Mouse (Mus musculus) G1E-ER4 (cell line): ENCODE measurements around the gene Ddx25. TPM values are rescaled to one million over a fixed set of nuclear protein-coding genes. Genes with fewer than 3 reads are reported as not detected.

Experiments used
- GATA1 ChIP-seq: IDR thresholded peaks from one replicate; pipeline ENCODE4 v1.8.0; 2012; ENCODE audit warnings: low read length, inconsistent platforms
- polyA plus RNA-seq: library from polyadenylated mRNA; stranded (reverse); fragments of >175 nt; gene quantifications from 2 replicates; pipeline ENCODE4 v1.2.3, GENCODE M21; 2012

Gene Ddx25
- polyA plus RNA-seq = not detected in 2 replicates

DNA sequence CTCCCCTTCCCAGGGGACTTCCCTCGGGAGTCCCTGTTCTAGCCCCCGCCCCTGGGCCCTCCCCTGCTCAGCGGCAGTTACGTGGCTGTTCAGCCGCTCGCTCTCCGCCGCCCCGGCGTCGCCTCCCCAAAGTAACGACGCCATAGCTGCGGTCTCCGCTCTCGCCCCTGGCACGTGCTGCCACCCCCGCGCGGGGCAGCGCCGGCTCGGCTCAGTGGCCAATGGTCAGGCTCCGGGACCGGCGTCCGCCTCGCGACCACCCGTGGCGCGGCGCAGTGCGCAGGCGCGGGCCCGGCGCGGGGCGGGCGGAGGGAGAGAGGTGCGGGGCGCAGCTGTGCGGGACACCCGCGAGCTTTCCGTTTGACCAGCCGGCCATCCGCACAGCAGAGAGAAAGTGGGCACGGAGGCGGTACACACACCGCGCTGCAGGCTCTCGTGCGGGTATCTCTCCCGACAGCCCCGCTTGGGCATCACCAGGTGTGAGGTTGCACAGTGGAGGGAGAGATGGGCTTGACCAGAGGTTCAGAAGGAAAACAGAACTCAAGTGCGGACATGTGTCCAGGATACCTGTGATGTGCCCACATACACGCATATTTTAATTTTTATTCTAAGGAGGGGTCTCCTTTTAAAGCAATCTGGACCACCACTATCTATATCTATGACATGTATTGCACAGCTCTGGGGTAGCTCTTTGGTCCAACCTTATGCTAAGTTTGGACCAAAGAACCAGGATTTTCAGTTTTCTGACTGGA lies at the start of gene Ddx25, which contains the start of gene Pus3:
TSS of gene Ddx25 (minus strand) at position 272 of the 752 bp plus-strand sequence.
TSS of gene Pus3 (plus strand) at position 339 of the 752 bp plus-strand sequence.
- TF ChIP-seq GATA1 = no peak

DNA sequence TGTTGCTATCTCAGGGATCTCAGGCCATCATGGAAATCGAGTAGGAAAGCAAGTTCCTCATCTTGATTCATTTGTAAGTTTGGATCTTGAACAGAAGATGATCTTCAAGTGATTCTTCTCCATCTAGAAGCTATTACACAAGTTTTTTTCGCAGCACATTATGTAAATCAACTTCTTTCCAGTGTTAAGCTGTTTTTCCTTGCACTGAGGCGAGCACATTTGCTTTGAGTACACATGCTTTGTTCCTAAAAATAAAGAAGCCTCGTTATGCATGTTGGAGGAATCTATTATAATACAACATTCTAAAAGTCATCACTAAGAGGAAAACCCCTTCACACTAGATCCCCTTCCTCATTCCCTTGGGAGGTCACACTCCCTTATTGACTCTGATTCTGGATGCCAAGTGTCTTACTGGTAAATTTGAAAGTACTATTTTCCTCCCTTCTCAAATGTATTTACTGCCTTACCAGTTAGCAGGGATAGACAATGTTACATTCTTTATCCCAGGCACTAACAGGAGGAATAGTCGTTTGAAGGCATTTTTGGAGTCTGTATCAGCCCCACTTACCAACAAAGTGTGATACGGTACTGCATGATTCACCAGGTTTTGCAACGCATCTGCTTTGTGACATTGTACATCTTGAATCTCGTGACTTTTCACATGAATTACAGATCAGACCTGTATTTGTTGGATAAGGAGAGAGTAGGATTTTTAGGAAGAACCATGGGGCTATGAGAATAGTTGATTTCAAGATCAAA lies 49.5 kb upstream of the Ddx25 start:
- no peak for TF ChIP-seq GATA1

DNA sequence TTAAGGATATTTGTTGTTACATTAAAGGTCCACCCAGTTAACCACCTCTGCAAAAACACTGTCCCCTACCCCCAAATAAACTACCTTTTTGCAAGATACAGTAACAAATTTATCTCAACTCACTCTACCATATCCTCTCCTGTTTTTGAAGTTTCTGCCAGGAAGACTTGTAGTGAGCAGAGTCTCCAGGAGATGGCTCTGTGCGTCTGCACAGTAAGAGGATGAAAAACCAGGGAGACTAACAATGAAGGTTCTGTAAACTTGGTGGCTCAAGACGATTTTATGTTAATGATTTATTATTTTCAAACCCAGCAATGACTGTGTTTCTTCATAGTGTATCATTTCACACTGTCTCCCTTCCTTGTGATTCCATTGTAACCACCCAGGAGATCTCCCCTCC lies 34.6 kb upstream of the Ddx25 start:
- no peak for TF ChIP-seq GATA1

DNA sequence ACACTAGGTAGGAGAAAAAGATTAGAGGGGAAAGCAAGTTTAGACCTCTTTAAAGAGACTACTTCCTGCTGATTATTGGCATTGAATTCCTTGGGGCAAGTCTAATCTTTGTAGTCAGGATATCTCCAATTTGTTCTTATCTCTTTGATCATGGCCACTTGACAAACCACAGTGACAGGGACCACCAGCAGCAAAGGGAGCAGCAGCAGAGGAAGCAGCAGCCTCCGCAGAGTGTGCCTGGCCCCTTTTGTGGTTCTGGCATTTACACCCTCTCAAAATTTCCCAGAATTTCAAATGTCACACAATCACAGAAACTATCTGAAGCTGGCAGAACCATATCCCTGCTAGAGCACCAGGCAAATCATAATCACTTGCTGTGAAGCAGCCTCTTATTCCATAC lies 29.3 kb upstream of the Ddx25 start:
- TF ChIP-seq GATA1 = no peak

DNA sequence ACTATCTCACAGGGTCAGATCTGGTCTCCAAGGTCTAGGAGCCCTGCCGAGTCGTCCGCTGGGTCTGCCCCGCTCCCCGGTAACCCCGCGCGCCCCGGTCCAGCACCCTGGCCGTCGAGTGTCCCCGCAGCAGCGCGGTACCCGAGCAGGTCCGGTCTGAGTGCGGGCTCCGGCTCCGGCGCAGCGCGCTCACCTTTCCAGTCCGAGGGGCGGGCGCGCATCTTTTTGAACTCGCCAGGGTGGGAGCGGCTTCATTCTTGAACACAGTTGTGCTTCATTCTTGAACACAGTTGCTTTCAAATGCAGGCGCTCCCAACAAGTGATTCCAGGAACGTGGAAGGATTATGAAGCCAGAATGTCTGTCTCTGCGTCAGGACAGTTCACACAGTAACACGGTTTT lies 16.1 kb upstream of the Ddx25 start:
- TF ChIP-seq GATA1 = no peak

DNA sequence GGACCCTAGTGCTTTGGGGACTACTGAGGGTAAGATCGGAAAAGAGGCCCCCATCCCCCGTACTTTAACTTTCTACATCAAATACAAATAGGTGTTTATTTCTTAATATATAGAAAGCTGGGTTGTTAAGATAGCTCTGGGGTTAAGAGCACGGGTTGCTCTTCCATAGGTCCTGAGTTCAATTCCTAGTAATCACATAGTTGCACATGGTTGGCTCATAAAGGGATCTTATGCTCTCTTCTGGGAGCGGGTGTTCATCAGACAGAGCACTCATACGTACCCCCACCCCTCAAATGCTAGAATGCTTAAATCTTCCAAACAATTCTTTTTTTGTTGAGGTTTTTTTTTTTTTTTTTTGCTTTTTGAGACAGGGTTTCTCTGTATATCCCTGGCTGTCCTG lies 12.3 kb upstream of the Ddx25 start:
- no peak for TF ChIP-seq GATA1

DNA sequence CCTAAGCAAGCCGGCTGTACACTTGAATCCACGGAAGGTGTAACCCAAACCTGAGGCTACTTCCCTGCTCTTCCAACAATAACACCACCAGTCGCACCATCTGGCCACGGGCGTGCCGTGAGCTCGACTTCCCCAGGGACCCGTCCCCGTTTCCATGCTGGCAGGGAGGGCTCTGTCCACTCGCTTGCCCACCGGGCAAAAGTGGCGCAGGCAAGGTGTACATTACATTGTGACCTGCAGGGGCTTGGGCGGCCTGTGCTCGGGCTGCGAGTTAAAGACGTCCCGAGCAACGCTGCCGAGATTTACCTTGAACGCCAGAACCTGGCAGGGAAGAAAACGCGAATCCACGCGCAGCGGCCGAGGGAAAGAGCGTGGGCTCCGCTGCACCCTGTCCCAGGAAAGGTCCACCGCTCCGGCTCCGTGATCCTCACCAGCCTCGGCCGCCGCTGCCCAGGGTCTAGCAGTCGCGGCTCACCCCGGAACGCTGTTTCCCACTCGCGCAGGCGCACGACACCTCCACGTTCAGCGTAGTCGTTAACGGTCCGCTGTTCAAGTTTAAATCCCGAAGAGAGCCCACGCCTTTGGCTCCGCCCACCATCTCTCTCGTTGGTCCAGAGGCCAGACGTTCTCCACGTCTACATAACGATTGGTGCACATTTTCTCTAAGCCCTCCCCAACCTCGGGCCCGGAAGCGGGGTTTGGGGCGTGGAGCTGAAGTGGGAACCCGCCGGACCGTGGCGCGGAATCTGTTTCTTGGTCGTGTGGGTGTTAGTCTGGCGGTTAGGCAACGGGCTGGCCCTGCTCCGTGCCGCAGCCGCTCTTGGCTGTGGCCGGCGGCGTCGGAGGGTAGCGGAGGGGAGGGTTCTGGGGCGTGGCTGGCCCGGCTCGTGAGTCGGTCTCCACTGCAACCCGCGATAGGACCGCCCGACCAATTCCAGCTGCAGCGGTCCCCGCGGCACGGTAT lies 11.5 kb upstream of the Ddx25 start, which contains the start of the genes Pate2 and Hyls1:
TSS of gene Pate2 (plus strand) at position 714 of the 964 bp plus-strand sequence.
TSS of gene Hyls1 (minus strand) at position 828 of the 964 bp plus-strand sequence.
- no peak for TF ChIP-seq GATA1

DNA sequence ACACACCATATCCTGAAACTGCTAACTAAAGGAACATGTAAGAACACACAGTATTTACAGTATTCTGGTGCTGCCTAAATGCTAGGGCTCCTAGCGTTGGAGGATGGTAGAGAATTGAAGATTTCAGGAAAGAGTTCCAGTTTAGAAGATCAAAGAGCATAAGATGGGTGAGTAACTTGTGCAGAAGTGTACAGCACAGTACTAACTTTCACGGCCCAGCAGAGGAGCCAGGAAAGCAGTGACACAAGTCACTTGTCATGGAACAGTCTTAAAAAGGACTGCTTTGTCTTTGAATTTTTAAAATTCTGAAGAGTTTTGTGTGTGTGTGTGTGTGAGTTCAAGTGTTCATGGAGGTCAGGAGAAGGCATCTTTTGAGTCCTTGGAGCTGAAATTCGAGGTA lies 9.7 kb upstream of the Ddx25 start:
- TF ChIP-seq GATA1 = no peak

DNA sequence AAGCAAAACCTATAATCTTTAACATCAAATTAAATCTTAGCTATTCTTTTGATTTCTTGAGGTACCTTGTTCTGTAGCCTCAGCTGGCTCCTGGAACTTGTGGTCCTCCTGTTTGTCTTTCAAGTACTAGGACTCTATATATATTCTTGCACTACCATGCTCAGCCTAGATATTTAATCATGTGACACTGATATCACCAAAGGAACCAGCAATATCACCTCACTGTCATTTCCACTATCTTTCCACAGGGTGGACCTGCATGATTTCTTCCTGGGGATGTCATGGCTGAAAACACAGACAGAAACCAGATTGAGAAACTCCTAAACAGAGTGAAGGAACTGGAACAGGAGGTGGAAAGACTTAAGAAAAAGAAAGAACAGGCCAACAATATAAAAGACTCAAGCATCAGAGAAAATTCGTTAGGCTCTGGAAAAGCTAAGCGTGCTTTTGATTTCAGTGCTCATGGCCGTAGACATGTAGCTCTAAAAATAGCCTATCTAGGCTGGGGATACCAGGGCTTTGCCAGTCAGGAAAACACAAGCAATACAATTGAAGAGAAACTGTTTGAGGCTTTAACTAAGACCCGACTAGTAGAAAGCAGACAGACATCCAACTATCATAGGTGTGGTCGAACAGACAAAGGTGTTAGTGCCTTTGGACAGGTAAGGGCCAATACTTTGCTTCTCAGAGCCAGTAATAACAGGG lies 6.4 kb upstream of the Ddx25 start:
- no peak for TF ChIP-seq GATA1

DNA sequence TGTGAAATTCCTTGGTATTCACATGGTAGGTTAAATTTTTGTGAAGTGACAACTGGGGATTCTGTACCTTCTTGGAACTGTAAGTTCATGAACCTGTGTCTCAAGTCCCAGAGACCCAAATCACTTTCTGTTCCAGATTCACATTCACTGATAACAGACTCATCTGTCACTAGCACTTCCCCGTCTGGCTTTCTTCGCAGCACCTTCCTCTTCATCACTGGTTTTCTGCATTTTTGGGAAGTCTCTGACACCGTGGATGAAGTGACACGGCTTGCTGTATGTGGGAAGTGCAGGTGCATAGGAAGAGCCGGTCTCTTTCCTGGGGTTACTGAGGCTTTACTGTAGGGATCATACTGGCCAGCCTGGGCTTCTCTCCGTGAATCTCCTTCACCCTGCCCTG lies 3.3 kb upstream of the Ddx25 start:
- no peak for TF ChIP-seq GATA1

DNA sequence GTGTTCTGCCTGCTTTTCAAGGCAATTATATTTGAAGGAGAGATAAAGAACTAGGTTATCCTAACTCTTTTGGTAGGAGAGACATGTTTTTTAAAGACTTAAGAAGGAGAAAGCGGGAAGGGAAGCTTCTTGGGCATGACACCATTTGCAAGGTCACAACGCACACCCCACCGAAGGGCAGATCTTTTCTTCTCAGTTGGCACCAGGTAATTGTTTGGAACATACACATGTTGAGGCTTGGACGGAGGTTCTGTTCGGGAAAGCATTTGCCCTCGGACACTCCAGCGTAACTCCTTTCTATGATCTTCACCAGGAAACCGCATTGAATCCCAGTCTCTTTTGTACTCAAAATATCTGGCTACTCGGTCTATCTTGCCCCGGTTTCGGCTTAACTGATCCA lies 2.7 kb upstream of the Ddx25 start:
- no peak for TF ChIP-seq GATA1

DNA sequence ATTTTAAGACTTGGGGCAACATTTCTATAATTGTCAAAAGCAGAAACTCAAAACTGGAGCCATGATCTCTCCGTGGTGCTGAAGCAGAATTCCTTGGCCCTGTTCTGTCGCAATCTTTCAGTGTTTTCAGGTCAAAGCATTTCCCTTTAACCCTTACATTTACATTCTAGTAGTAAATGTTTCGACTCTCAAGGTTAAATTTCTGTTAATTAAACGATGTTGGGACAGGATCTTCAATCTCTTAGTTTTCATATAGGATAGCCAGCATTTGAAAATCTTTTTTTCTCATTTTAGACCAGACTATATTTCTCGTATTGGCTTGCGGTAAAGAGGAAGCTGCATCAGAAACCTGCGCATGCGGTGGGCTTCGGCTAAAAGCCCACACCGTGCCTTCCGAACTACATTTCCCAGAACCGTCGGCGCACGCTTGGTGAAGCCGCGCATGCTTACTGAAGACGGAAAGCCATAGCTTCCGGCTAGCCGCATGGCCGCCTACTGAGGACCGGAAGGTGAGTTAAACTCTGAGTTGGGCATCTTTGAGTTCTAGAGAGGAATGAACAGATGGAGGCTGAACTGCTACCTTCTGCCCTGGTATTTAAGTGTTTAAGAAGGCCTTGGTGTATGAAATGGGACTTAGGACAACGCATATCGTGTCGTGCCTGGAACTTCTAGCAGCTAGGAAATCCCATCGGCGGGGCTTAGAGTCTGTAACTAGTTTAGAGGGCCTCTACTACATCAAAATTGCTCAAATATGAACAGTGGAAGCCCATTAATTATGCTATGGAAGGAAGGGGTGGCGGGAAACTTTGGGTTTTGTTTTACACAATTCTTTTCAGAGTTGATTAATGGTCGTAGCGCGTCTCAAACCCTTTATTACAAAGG lies 922 bp upstream of the Ddx25 start:
- no peak for TF ChIP-seq GATA1

DNA sequence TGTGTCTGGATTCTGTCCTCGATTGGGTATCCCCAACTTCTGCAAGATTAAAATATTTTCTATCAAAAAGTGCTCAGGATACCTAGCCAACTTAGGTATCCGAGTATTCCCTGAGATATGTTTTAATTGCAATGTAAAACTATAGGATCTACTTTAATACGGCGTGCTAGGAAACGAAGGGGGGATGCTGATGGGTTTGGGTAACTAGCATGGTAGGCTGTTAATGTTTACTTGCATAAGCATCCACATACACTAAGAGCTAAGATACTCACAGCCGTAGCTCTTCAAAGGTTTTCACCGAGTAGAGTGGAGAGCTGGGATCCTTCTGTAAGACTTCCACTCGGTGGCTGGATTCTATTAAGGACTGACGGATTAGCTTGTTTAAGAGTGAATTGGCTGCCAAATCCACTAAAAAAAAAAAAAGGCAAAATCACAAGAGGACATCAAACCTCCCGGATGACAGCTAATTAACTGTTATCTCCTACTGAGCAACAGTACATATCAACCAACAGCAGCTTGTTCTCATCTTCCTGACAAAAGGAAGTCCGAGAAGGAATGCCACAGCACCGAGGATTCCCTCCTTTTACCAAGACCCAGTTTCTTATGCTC lies 1.7 kb downstream of the Ddx25 start:
- no peak for TF ChIP-seq GATA1
